Mouse (Mus musculus) cerebellum, adult 8-10 months (tissue): ENCODE results near the gene Per1.

ENCODE experiments used
- DNase-seq: peaks from one replicate; pipeline ENCODE4 v3.0.0; 2022

The Per1 gene

DNA sequence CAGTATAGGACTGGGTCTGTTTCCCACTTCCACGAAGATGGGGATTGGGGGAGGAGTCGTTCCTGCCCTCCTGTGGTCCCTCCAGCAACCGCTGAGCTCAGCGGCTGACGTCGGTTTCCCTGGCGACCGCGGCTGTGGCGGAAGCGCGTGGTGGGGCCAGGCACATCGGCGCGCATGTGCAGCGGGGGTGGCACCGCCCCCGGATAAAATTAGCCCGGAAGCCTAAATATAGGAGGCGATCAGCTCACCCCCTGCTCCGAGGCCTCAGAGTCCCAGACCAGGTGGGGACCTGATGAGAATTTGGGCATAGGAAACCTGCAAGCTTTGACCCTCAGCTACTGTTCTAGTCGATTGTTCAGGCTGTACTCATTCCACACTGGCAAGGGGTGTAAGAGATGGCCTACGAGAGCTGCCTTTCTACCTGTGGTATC, 4.9 kb downstream of the Per1 start:
- peak; percentile 88 for DNase-seq

DNA sequence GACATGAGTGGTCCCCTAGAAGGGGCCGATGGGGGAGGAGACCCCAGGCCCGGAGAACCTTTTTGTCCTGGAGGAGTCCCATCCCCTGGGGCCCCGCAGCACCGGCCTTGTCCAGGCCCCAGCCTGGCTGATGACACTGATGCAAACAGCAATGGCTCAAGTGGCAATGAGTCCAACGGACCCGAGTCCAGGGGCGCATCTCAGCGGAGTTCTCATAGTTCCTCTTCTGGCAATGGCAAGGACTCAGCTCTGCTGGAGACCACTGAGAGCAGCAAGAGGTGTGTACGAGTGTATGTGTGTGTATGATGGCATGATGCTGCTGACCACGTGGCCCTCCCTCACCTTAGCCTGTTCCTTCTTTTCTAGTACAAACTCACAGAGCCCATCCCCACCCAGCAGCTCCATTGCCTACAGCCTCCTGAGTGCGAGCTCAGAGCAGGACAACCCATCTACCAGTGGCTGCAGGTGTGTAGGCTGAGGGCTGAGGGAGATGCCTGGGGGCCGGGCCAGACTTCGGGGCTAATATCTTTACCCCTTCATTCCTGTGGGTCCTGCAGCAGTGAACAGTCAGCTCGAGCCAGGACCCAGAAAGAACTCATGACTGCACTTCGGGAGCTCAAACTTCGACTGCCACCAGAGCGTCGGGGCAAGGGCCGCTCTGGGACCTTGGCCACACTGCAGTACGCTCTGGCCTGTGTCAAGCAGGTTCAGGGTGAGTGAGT, 5.8 kb downstream of the Per1 start:
- DNase-seq = peak; percentile 50

DNA sequence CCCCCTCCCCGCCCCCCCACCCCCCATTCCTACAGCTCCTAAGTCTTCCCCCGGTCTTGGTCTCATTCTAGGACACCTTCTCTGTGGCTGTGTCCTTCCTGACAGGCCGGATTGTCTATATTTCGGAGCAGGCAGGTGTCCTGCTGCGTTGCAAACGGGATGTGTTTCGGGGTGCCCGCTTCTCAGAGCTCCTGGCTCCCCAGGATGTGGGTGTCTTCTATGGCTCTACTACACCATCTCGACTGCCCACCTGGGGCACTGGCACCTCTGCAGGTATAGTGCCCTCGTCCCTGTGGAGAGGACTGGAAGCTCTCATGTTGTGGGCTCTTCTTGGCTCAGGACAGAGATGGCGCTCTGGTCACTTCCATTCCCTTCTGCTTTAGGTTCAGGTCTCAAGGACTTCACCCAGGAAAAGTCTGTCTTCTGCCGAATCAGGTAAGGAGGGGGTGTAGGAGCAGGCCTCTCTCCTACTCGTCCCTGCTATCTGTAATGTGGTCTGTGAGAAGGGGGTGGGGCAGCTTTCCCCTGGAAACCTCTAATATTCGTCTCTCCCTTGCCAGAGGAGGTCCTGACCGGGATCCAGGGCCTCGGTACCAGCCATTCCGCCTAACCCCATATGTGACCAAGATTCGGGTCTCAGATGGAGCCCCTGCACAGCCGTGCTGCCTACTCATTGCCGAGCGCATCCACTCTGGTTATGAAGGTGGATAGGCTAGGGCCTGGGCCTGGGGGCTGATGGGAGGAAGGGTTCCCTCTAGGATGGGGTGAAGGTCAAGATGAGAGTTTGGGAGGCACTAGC, 6.8 kb downstream of the Per1 start:
- peak; percentile 43 for DNase-seq

DNA sequence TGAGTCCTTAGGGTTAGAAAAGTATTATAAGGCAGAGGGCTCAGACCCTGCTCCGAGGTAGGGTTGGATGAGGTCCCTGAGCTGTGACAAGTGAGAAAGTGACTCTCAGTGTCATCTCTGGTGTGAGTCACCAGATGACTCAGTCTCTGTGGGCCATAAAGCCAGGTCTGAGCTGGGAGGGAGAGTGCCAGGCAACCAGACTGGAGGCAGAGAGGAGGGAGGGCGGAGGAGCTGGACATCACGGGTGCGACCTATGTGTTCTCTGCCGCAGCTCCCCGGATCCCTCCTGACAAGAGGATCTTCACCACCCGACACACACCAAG, 7.3 kb downstream of the Per1 start:
- DNase-seq = peak; percentile 53

DNA sequence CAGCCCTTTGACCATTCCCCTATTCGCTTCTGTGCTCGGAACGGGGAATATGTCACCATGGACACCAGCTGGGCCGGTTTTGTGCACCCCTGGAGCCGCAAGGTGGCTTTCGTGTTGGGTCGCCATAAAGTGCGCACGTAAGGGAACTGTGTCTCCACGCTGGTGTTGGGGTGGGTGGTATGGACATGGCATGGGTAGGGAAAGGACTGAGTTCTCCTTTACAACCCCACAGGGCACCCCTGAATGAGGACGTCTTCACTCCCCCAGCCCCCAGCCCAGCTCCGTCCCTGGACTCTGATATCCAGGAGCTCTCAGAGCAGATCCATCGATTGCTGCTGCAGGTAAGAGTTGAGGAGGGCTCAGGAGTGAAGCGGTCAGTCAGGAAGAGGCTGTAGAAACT, 8.1 kb downstream of the Per1 start:
- DNase-seq = peak; percentile 28

DNA sequence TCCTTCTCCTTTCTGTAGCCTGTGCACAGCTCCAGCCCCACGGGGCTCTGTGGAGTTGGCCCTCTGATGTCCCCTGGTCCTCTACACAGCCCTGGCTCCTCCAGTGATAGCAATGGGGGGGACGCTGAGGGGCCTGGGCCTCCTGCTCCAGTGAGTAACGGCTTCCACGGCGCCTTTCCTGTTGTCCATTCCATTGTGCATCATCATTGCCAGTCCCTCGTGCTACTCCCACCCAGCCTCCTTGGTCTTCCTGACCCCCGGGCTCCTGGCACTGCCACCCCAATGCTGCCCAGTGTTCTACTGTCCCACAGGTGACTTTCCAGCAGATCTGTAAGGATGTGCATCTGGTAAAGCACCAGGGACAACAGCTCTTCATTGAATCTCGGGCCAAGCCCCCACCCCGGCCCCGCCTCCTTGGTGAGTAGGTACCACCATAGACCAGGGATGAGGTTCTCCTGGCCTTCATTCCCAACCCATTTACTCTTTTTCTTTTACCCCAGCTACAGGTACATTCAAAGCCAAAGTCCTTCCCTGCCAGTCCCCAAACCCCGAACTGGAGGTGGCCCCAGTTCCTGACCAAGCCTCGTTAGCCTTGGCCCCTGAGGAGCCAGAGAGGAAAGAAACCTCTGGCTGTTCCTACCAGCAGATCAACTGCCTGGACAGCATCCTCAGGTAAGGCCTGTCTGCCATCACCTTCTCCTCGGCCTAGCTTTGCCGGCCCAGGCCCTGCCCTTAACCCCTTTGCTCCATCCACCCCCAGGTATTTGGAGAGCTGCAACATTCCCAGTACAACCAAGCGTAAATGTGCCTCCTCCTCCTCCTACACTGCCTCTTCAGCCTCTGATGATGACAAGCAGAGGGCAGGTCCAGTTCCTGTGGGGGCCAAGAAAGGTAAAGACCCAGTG, 8.8 kb downstream of the Per1 start:
- peak; percentile 23 for DNase-seq

DNA sequence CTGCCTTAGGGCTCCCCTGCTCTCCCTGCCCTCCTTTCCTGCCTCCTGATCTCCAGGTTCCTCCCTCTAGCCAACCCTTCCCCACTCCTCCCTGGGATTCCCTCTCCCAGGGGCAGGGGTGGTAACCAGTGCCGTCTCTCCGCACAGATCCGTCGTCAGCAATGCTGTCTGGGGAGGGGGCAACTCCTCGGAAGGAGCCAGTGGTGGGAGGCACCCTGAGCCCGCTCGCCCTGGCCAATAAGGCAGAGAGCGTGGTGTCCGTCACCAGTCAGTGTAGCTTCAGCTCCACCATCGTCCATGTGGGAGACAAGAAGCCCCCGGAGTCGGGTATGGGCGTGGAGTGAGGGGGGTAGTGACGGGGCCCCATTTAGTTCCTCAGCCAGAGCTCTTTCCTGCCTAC, 9.5 kb downstream of the Per1 start:
- DNase-seq = peak; percentile 29

DNA sequence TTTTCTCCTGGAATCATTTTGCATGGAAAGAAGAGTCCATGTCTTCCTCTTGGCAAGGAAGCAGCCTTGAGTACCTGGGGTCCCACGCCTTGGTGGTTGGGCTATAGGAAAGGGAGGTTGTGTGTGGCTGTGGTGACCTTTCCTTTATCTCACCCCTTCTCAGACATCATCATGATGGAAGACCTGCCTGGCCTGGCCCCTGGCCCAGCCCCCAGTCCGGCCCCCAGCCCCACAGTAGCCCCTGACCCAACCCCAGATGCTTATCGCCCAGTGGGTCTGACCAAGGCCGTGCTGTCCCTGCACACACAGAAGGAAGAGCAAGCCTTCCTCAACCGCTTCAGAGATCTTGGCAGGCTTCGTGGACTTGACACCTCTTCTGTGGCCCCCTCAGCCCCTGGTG, 10.2 kb downstream of the Per1 start:
- no peak for DNase-seq

DNA sequence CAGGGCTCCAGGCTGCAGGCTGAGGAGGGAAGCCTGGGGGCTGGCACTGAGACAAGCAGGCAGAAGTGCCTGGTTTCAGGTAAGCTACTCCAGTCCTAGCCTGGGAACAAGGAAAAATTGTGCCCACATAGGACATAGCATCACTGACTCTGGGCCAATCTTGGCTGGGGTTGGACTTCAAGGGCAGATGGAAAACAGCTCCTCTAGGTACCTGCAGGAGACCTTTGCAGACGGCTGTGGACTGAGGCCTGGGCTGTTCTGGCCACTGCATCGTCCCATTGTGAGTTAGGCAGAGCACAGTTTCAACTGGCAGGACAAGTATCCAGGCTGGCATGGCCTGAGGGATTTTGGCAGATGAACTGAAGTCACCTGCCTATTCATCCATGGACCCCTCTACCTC, 10.8 kb downstream of the Per1 start:
- DNase-seq = peak; percentile 29

DNA sequence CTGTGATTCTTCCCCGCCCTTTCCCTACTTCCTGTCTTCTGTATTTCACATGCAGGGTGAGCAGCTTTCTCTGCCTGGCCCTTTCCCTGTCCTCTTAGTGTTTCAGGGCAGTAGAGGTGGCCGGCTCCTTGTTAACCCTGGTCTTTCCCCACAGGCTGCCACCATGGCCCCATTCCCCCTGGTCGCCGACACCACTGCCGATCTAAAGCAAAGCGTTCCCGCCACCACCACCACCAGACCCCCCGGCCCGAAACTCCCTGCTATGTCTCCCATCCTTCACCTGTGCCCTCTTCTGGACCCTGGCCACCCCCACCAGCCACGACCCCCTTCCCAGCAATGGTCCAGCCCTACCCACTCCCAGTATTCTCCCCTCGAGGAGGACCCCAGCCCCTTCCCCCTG, 11.3 kb downstream of the Per1 start:
- peak; percentile 23 for DNase-seq

DNA sequence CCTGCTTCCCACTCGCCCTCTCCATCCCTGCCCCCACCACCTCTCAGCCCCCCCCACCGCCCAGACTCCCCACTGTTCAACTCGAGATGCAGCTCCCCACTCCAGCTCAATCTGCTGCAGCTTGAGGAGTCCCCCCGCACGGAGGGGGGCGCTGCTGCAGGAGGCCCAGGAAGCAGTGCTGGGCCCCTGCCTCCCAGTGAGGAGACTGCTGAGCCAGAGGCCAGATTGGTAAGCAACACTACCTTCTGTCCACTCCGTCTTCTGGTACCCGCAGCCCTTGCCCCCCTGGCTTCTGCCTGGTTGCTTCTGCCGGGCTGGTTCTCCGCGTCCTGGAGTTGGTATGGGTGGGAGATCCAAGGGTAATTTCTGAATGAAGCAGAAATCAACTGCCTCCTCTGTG, 11.8 kb downstream of the Per1 start:
- no peak for DNase-seq

DNA sequence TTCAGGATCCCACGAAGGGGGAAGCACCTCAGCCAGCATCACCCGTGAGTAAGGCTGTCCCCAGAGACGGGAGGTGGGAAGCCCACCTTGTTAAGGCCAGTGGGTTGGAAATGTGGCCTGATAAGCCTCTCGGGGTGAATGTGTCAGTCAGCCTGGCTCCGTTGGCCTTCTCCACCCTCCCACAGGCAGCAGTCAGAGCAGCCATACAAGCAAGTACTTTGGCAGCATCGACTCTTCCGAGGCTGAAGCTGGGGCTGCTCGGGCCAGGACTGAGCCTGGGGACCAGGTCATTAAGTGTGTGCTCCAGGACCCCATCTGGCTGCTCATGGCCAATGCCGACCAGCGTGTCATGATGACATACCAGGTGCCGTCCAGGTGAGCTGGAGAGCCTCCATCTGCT, 12.7 kb downstream of the Per1 start:
- peak; percentile 20 for DNase-seq

DNA sequence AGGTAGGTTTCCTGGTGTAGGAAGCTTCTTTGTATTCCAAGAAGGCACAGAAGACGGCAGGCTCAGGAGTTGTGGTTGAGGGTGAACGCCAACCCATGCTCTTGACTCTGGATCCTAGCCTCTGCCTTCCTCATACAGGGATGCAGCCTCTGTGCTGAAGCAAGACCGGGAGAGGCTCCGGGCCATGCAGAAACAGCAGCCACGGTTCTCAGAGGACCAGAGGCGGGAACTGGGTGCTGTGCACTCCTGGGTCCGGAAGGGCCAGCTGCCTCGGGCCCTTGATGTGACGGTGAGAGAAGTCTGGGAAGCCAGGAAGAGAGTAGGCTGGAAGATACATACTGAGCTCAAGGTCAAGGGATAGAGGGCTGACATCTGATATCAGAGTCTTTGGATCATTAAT, 13.2 kb downstream of the Per1 start:
- no peak for DNase-seq

DNA sequence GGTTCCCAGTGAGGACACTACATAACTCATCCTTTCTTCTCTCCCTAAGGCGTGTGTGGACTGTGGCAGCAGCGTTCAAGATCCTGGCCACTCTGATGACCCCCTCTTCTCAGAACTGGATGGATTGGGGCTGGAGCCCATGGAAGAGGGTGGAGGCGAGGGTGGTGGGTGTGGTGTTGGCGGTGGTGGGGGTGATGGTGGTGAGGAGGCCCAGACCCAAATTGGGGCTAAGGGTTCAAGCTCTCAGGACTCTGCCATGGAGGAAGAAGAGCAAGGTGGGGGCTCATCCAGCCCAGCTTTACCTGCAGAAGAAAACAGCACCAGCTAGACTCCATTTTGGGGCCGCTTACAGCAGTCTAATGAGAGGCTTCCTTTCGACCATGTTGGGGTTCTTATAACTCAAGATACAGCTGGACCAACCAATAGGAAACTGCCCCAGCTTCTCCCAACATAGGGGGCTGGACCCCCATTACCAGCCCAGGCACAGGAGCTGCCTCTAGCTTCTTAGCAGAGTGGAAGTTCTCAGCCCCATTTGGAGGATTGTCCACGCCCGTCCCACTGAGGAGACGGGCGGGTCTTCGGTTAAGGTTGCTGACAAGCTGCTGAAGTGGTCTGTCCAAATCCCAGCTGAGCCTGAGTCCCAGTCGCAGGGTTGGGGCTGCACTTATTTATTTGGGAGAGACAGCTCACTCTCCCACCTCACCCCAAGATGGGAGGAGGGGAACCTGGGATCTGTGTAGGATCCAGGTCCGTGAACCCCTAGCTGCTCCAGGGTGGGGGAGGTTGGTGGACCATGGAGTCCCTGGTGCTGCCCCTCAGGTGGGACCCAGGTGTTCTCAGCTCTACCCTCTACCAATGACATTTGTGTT, 14.2 kb downstream of the Per1 start:
- no peak for DNase-seq

DNA sequence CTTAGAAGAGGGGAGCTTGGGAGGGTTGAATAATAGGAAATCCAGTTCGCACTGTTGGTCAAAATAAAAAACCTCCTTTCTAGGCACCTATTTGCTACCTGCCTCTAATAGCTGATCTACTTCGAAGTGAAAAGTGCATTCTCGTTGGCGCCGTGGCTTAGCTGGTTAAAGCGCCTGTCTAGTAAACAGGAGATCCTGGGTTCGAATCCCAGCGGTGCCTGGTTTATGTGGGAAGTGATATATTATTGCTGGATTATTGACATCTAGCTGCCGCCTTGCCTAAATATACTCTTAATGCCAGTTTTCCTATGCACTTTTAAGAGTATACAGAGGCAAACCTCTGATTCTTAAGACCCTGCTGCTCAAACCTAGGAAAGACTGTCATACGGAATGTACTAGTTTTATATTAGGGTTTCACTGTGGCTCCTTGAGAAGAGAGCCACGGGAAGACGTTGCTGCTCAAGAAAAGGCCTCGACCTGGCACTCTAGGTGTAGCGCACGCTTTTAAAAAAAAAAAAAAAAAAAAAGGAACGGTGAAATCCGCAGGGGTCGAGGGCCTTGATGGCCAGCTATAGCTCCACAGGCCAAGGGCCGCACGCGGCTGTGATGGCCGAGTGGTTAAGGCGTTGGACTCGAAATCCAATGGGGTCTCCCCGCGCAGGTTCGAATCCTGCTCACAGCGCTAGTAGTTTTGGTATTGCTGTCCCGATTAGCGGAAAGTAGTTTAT, 15.5 kb downstream of the Per1 start:
- peak; percentile 94 for DNase-seq

DNA sequence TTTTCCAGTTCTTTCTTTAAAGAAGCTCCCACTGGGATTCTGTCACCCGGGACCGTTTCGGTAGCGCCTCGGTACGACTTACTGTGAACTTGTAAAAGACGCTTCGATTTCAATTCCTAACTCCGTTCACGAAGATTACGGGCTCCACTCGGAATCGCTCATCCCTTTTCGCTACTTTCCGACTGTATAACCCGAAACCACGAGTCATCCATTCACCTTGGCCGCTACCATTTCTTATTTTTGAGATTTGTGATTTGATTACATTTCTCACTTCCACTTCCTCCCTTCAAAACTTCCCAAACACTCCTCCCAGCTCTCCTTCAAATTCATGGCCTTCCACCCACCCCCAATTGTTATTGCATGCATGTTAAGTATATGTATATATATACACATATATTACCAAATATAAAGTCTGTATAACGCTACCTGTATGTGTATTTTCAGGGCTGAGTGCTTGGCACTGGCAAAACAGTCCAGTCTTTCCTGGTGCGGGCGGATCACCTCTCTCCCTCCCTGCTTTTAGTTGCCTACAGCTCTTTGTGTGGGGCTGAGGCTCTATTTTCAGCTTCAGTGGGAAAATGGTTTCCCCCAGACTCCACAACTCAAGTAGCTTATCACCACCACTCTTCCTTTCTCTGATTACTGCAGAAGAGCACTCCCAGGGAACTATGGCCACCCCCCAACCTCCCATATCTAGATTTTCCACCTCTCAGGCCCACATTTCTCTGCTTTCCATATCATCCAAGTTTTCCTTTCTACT, 16.2 kb downstream of the Per1 start:
- no peak for DNase-seq

DNA sequence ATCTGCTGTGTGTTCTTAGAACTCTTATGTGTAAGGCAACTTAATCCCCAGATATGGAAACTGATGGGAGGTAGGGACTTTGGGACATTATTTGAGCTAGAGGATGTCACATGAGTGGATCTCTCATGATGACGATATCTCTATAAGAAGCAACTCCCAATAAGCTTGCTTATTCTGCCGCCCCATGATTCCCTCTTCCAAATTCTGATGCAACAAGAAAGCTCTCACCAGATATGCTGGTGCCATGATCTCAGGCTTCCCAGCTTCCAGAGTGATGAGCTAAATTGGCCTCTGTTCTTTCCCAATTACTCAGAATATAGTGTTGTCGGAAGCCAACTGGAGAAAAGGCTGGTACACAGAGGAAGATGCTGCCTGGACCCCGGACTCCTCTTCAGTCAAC, 16.8 kb downstream of the Per1 start:
- DNase-seq = no peak

DNA sequence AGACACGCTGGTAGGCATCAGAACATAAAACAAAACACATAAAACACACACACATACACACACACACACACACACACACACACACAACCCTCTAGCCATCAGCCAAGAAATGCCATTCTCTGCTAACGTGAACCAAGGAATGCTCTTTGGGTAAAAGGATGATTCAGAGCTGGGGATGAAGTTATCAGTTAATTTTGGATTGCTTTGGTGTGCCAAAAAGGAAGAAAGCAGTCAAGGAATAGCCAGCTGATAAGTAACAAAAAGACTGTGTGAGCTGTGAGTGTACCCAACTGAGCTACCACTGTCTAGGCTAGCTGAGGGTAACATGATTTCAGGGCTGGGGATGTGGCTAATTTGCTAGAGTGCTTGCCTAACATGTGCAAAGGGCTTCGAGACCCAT, 19.0 kb downstream of the Per1 start:
- DNase-seq = no peak

DNA sequence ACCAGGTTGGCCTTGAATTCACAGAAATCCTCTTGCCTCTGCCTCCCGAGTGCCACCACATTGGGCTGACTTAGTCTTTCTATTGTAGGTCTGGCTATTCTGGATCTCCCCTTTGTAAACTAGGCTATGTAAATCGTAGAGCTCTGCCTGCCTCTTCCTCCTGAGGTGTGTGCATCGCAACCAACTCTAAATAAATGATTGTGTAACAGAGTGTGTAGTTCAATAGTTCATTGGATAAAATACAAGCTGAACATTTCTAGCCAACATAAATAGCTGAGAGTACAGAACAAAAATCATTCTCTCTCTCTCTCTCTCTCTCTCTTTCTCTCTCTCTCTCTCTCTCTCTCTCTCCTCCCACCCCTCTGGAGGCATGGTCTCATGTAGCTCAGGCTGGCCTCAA, 19.6 kb downstream of the Per1 start:
- no peak for DNase-seq

DNA sequence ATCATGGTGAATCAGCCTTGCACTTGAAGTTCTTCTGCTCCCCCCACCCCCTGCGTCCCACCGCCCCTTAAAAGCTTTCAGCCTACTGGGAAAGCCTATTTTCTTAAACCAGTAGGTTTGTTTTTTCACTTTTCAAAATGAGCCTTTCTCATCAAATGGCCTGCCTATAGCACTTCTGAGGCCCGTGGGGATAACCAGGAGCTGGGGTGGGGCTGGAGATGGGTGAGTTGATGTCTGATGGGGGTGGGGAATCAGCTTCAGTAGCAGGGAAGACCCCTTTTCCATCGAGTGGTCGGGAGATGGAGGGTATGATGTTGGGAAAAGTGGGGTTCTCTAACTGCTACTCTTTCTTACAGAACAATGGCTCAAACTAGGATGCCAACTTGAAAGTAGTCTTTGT, 21.8 kb downstream of the Per1 start:
- DNase-seq = no peak
